Mouse (Mus musculus): ENCODE measurements at regions not wholly inside any gene's neighbourhood (a gene's known extent, or its start where the extent isn't known, plus 50 kb on each side); places are given as distances from the start of the nearest gene placed in this dataset.
"Not testable (repeated sequence)": the region's sequence is repeated elsewhere in the genome, so short reads cannot be mapped to it uniquely, and the experiment has no call there.

- not testable (repeated sequence) for H3K27me3 ChIP-seq (replicated peaks); H3K4me2 ChIP-seq (replicated peaks); H3K4me1 ChIP-seq
Measured at GRCm38 (mm10) chr1:47130031-47130430, 237.4 kb upstream of the Slc39a10 start.

GRCm38 (mm10) chr1:47119636-47120035 lies 227.0 kb upstream of the Slc39a10 start:
- no peak overlapping the region for H3K9ac ChIP-seq
- 90% methylated on average over 1 of the region's 1 CpGs for WGBS
- H3K4me1 ChIP-seq: no peaks in the 10 kb centered on the region
- no peaks in the 10 kb centered on the region for H3K9me3 ChIP-seq
- no peaks in the 10 kb centered on the region for H3K27me3 ChIP-seq (replicated peaks)
- no peak overlapping the region for H3K4me3 ChIP-seq
- no peak overlapping the region for H3K27ac ChIP-seq
- ATAC-seq (ENCODE audit: low FRiP score, low read depth): no peak
- no peaks in the 10 kb centered on the region for H3K36me3 ChIP-seq
- H3K4me2 ChIP-seq (replicated peaks): no peak overlapping the region

More at GRCm38 (mm10) chr1:47130031-47130430, 237.4 kb upstream of the Slc39a10 start:
- not testable (repeated sequence) for H3K27ac ChIP-seq; H3K36me3 ChIP-seq; H3K9ac ChIP-seq; H3K9me3 ChIP-seq; H3K4me3 ChIP-seq; ATAC-seq (ENCODE audit: low FRiP score, low read depth)

- 95% methylated on average over 4 of the region's 4 CpGs for WGBS
- not testable (repeated sequence) for H3K4me1 ChIP-seq; H3K27ac ChIP-seq; H3K36me3 ChIP-seq; H3K9me3 ChIP-seq; H3K27me3 ChIP-seq (replicated peaks); H3K4me3 ChIP-seq; ATAC-seq (ENCODE audit: low FRiP score, low read depth); H3K4me2 ChIP-seq (replicated peaks); H3K9ac ChIP-seq
Measured at GRCm38 (mm10) chr1:47116681-47117080, 224.0 kb upstream of the Slc39a10 start.

GRCm38 (mm10) chr1:47112494-47112893 lies 219.8 kb upstream of the Slc39a10 start:
- no peak overlapping the region for H3K9ac ChIP-seq

GRCm38 (mm10) chr1:47104055-47104454 lies 211.4 kb upstream of the Slc39a10 start:
- no peak for ATAC-seq (ENCODE audit: low FRiP score, low read depth)
- WGBS: 86% methylated on average over 4 of the region's 4 CpGs

More at GRCm38 (mm10) chr1:47112494-47112893, 219.8 kb upstream of the Slc39a10 start:
- no peak overlapping the region for H3K4me3 ChIP-seq
- no peaks in the 10 kb centered on the region for H3K36me3 ChIP-seq
- ATAC-seq (ENCODE audit: low FRiP score, low read depth): no peak
- no peaks in the 10 kb centered on the region for H3K27me3 ChIP-seq (replicated peaks)
- no peak overlapping the region for H3K4me2 ChIP-seq (replicated peaks)
- H3K27ac ChIP-seq: no peak overlapping the region
- no peaks in the 10 kb centered on the region for H3K9me3 ChIP-seq
- no peaks in the 10 kb centered on the region for H3K4me1 ChIP-seq
- WGBS: 77% methylated on average over 1 of the region's 1 CpGs

GRCm38 (mm10) chr1:47103321-47103988 lies 210.8 kb upstream of the Slc39a10 start:
- Histone ChIP-seq H3K9me3 (no peaks in the 10 kb centered on the region), H3K36me3 (no peaks in the 10 kb centered on the region), H3K27ac (no peak overlapping the region), H3K4me3 (no peak overlapping the region), H3K9ac (no peak overlapping the region), H3K4me2 (replicated peaks) (no peak overlapping the region), H3K4me1 (no peaks in the 10 kb centered on the region), H3K27me3 (replicated peaks) (no peaks in the 10 kb centered on the region)
- 0 out of 2 replicates have a peak, but pooled peaks have one; percentile 13 for ATAC-seq (ENCODE audit: low FRiP score, low read depth)
- 84% methylated on average over 6 of the region's 6 CpGs for WGBS

More at GRCm38 (mm10) chr1:47104055-47104454, 211.4 kb upstream of the Slc39a10 start:
- no peaks in the 10 kb centered on the region for H3K4me1 ChIP-seq
- no peaks in the 10 kb centered on the region for H3K36me3 ChIP-seq
- no peak overlapping the region for H3K4me2 ChIP-seq (replicated peaks)
- H3K9me3 ChIP-seq: no peaks in the 10 kb centered on the region
- no peaks in the 10 kb centered on the region for H3K27me3 ChIP-seq (replicated peaks)
- no peak overlapping the region for H3K27ac ChIP-seq
- no peak overlapping the region for H3K9ac ChIP-seq
- H3K4me3 ChIP-seq: no peak overlapping the region

- Histone ChIP-seq H3K4me3 (no peak overlapping the region), H3K27me3 (replicated peaks) (no peaks in the 10 kb centered on the region), H3K9me3 (no peaks in the 10 kb centered on the region), H3K9ac (no peak overlapping the region), H3K27ac (no peak overlapping the region), H3K4me2 (replicated peaks) (no peak overlapping the region), H3K36me3 (no peaks in the 10 kb centered on the region), H3K4me1 (no peaks in the 10 kb centered on the region)
- no peak for ATAC-seq (ENCODE audit: low FRiP score, low read depth)
- 87% methylated on average over 7 of the region's 7 CpGs for WGBS
Measured at GRCm38 (mm10) chr1:47097084-47097996, 204.7 kb upstream of the Slc39a10 start.

GRCm38 (mm10) chr1:47094498-47094897 lies 201.8 kb upstream of the Slc39a10 start:
- Histone ChIP-seq H3K4me1 (no peaks in the 10 kb centered on the region), H3K4me3 (no peak overlapping the region), H3K27ac (no peak overlapping the region), H3K9ac (no peak overlapping the region), H3K4me2 (replicated peaks) (no peak overlapping the region), H3K9me3 (no peaks in the 10 kb centered on the region), H3K36me3 (no peaks in the 10 kb centered on the region), H3K27me3 (replicated peaks) (no peaks in the 10 kb centered on the region)
- no peak for ATAC-seq (ENCODE audit: low FRiP score, low read depth)
- WGBS: 50% methylated on average over 3 of the region's 3 CpGs

- no peaks in the 10 kb centered on the region for H3K9me3 ChIP-seq
- 69% methylated on average over 6 of the region's 6 CpGs for WGBS
- no peak overlapping the region for H3K27ac ChIP-seq
- no peaks in the 10 kb centered on the region for H3K4me1 ChIP-seq
- no peak overlapping the region for H3K9ac ChIP-seq
- H3K36me3 ChIP-seq: no peaks in the 10 kb centered on the region
- no peak overlapping the region for H3K4me2 ChIP-seq (replicated peaks)
- no peak overlapping the region for H3K4me3 ChIP-seq
- no peaks in the 10 kb centered on the region for H3K27me3 ChIP-seq (replicated peaks)
- ATAC-seq (ENCODE audit: low FRiP score, low read depth): no peak
Measured at GRCm38 (mm10) chr1:47093289-47093947, 200.8 kb upstream of the Slc39a10 start.

- WGBS: 81% methylated on average over 7 of the region's 7 CpGs
- Histone ChIP-seq H3K4me1 (no peaks in the 10 kb centered on the region), H3K9me3 (no peaks in the 10 kb centered on the region), H3K4me2 (replicated peaks) (no peak overlapping the region), H3K36me3 (no peaks in the 10 kb centered on the region), H3K9ac (no peak overlapping the region), H3K27me3 (replicated peaks) (no peaks in the 10 kb centered on the region), H3K27ac (no peak overlapping the region), H3K4me3 (no peak overlapping the region)
- ATAC-seq (ENCODE audit: low FRiP score, low read depth): no peak
Measured at GRCm38 (mm10) chr1:47076423-47076822, 183.8 kb upstream of the Slc39a10 start.

- Histone ChIP-seq H3K27ac (no peak overlapping the region), H3K36me3 (no peaks in the 10 kb centered on the region), H3K4me1 (no peaks in the 10 kb centered on the region), H3K9ac (no peak overlapping the region), H3K9me3 (no peaks in the 10 kb centered on the region), H3K4me2 (replicated peaks) (no peak overlapping the region), H3K27me3 (replicated peaks) (no peaks in the 10 kb centered on the region), H3K4me3 (no peak overlapping the region)
- ATAC-seq (ENCODE audit: low FRiP score, low read depth): peak; percentile 61
- 24% methylated on average over 1 of the region's 1 CpGs for WGBS
Measured at GRCm38 (mm10) chr1:47058149-47058548, 165.5 kb upstream of the Slc39a10 start.

GRCm38 (mm10) chr1:47057344-47057743 lies 164.7 kb upstream of the Slc39a10 start:
- Histone ChIP-seq H3K27ac (no peak overlapping the region), H3K4me3 (no peak overlapping the region), H3K4me1 (no peaks in the 10 kb centered on the region), H3K9ac (no peak overlapping the region), H3K27me3 (replicated peaks) (no peaks in the 10 kb centered on the region), H3K9me3 (no peaks in the 10 kb centered on the region), H3K36me3 (no peaks in the 10 kb centered on the region), H3K4me2 (replicated peaks) (no peak overlapping the region)
- 30% methylated on average over 3 of the region's 3 CpGs for WGBS
- ATAC-seq (ENCODE audit: low FRiP score, low read depth): peak; percentile 66; the same call in 1 of the 2 replicates
